Mouse (Mus musculus) central nervous system, embryonic 11.5 days (tissue): Measurements from ENCODE around the gene Carm1. TPM values are rescaled to one million over a fixed set of nuclear protein-coding genes. Genes with fewer than 3 reads are reported as not detected.

Experiments
- polyA plus RNA-seq: library from polyadenylated mRNA; depleted of rRNA; stranded (reverse); fragments of >200 nt; gene quantifications from 2 replicates; pipeline ENCODE4 v1.2.3, GENCODE M21; 2012; rRNA removed

Gene Carm1
- 60.6 and 128 TPM in 2 replicates for polyA plus RNA-seq

GRCm38 (mm10) chr9:21546789-21547074 is at the start of gene Carm1:
Gene Carm1, plus strand, starts transcription at chr9:21546894.

GRCm38 (mm10) chr9:21509772-21510688 is 36.7 kb upstream of the Carm1 start, which contains the start of gene Tmed1:
Gene Tmed1, minus strand, starts transcription at chr9:21510252.

GRCm38 (mm10) chr9:21525937-21526633 is 20.6 kb upstream of the Carm1 start, which contains the start of gene AB124611:
Gene AB124611, plus strand, starts transcription at chr9:21526176.

GRCm38 (mm10) chr9:21592703-21593121 is 46.0 kb downstream of the Carm1 start, which contains the start of the genes Timm29 and Yipf2:
Gene Timm29, plus strand, starts transcription at chr9:21592722.
Gene Yipf2, minus strand, starts transcription at chr9:21592828.

GRCm38 (mm10) chr9:21615617-21616231 is 69.0 kb downstream of the Carm1 start, which contains the start of gene Smarca4:
Gene Smarca4, plus strand, starts transcription at chr9:21616169.

Other genes with a start within 250 kb of the Carm1 start
- gene Ap1m2, start 234.6 kb upstream of the Carm1 start, polyA plus RNA-seq = 1.7 and 3.2 TPM in 2 replicates
- gene Slc44a2, start 226.2 kb upstream of the Carm1 start, polyA plus RNA-seq = 50.7 and 79.8 TPM in 2 replicates
- 196 and 241 TPM in 2 replicates for gene Ilf3, start 179.0 kb upstream of the Carm1 start, polyA plus RNA-seq
- gene Qtrt1, start 135.1 kb upstream of the Carm1 start, polyA plus RNA-seq = 74.3 and 76.9 TPM in 2 replicates
- 50.9 and 59.2 TPM in 2 replicates for gene Dnm2, start 122.0 kb upstream of the Carm1 start, polyA plus RNA-seq
- gene Tmed1, start 36.6 kb upstream of the Carm1 start, polyA plus RNA-seq = 56.2 and 62.2 TPM in 2 replicates
- 0.70 and 0.75 TPM in 2 replicates for gene AB124611, start 20.7 kb upstream of the Carm1 start, polyA plus RNA-seq
- gene Timm29, start 45.8 kb downstream of the Carm1 start, polyA plus RNA-seq = 43.3 and 43.5 TPM in 2 replicates
- gene Yipf2, start 45.9 kb downstream of the Carm1 start, polyA plus RNA-seq = 8.9 and 14.4 TPM in 2 replicates
- 153 and 166 TPM in 2 replicates for gene Smarca4, start 69.3 kb downstream of the Carm1 start, polyA plus RNA-seq
- gene Ldlr, start 176.6 kb downstream of the Carm1 start, polyA plus RNA-seq = 32.9 and 34.9 TPM in 2 replicates
- 96.4 and 121 TPM in 2 replicates for gene Spc24, start 213.4 kb downstream of the Carm1 start, polyA plus RNA-seq